Mouse (Mus musculus) midbrain, embryonic 11.5 days (tissue): ENCODE data around the gene Rnf2. TPM values are rescaled to one million over a fixed set of nuclear protein-coding genes. Genes with fewer than 3 reads are reported as not detected.

Experiments
- ATAC-seq: fragments of 200-750 bp; cut with Nextera tagmentation; 2 replicates; pipeline ENCODE4 v1.8.0; 2017; ENCODE audit warnings: moderate TSS enrichment, moderate library complexity; ENCODE audit not compliant: low FRiP score
- DNase-seq: peaks from one replicate; pipeline ENCODE4 v3.0.0; 2015; ENCODE audit warnings: low spot score; ENCODE audit errors: missing footprints
- H3K27ac ChIP-seq: fragments of 300-500 bp; sonication (generic); 2 replicates; pipeline ENCODE4 v1.5.1; 2014; ENCODE audit warnings: low read depth, low read length
- H3K27me3 ChIP-seq: fragments of 300-500 bp; sonication (generic); 2 replicates; pipeline ENCODE4 v1.6.1; 2014; ENCODE audit warnings: mild to moderate bottlenecking, low read length, moderate library complexity, mixed read lengths; ENCODE audit not compliant: control insufficient read depth, insufficient read depth
- H3K36me3 ChIP-seq: fragments of 300-500 bp; sonication (generic); 2 replicates; pipeline ENCODE4 v1.6.1; 2014; ENCODE audit warnings: mild to moderate bottlenecking, low read length, moderate library complexity, mixed read lengths; ENCODE audit not compliant: control insufficient read depth, insufficient read depth
- H3K4me1 ChIP-seq: fragments of 300-500 bp; sonication (generic); 2 replicates; pipeline ENCODE4 v1.6.1; 2014; ENCODE audit warnings: low read length; ENCODE audit not compliant: control insufficient read depth, insufficient read depth
- H3K4me2 ChIP-seq: fragments of 300-500 bp; sonication (generic); 2 replicates; pipeline ENCODE4 v1.6.1; 2014; ENCODE audit warnings: mild to moderate bottlenecking, moderate library complexity
- H3K4me3 ChIP-seq: fragments of 300-500 bp; sonication (generic); 2 replicates; pipeline ENCODE4 v1.5.1; 2014; ENCODE audit warnings: low read depth, low read length
- H3K9ac ChIP-seq: fragments of 300-500 bp; sonication (generic); 2 replicates; pipeline ENCODE4 v1.6.1; 2014; ENCODE audit warnings: low read length
- H3K9me3 ChIP-seq: fragments of 300-500 bp; sonication (generic); 2 replicates; pipeline ENCODE4 v1.6.1; 2016; ENCODE audit warnings: low read length; ENCODE audit not compliant: control insufficient read depth
- WGBS: fragments of 180-500 bp; shearing (Covaris S2); extraction: QIAGEN DNeasy Blood & Tissue Kit; methylation state at CpG from one replicate; pipeline ENCODE4 v1.1.7; 2014; 5-methylcytosine and 5-hydroxymethylcytosine counted together
- polyA plus RNA-seq: library from polyadenylated mRNA; unstranded; fragments of >200 nt; fragmentation: Nextera tagmentation; extraction: Ambion mirVana; gene quantifications from 2 replicates; pipeline ENCODE4 v1.2.1, GENCODE M21; 2014

Gene Rnf2
- polyA plus RNA-seq, 1 experiment from 2014 or later, result 149 TPM

DNA sequence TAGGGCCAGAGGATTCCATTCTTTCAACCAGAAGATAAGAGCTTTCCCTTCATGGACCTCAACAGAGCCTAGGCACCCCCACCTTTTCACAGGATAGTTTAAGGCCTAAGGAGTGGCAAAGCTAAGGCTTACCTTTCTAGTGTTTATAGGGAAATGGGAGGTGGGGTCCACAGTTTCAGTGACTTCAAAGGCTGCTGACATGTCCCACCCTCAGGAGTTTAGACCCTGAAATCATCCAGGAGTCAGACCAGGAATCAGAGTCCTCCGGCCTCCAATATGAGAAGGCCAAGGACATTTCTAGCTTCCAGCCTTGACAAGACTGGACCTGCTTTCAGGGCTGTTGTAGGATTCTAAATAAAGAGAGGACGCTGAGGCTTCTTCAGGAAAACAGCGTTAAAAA, 16.1 kb upstream of the Rnf2 start:
- no peaks in the 10 kb centered on the region for H3K4me1 ChIP-seq
- no peak for DNase-seq
- H3K4me2 ChIP-seq, result no peak overlapping the region
- no peak for ATAC-seq
- H3K9ac ChIP-seq, result no peak overlapping the region
- no peak overlapping the region for H3K4me3 ChIP-seq
- H3K9me3 ChIP-seq, result no peaks in the 10 kb centered on the region
- H3K36me3 ChIP-seq, result no peaks in the 10 kb centered on the region
- no peaks in the 10 kb centered on the region for H3K27me3 ChIP-seq
- no peak overlapping the region for H3K27ac ChIP-seq
- WGBS, result 91% methylated on average over 3 of the region's 3 CpGs

- Histone ChIP-seq H3K9me3 (no peaks in the 10 kb centered on the region), H3K4me1 (no peaks in the 10 kb centered on the region), H3K36me3 (no peaks in the 10 kb centered on the region), H3K4me3 (no peak overlapping the region), H3K4me2 (no peak overlapping the region), H3K27me3 (no peaks in the 10 kb centered on the region), H3K27ac (no peak overlapping the region), H3K9ac (no peak overlapping the region)
- ATAC-seq, result no peak
- WGBS, result 95% methylated on average over 1 of the region's 1 CpGs
- DNase-seq, result no peak
These were observed 15.0 kb upstream of the Rnf2 start for GRCm38 (mm10) chr1:151515733-151516132.

DNA sequence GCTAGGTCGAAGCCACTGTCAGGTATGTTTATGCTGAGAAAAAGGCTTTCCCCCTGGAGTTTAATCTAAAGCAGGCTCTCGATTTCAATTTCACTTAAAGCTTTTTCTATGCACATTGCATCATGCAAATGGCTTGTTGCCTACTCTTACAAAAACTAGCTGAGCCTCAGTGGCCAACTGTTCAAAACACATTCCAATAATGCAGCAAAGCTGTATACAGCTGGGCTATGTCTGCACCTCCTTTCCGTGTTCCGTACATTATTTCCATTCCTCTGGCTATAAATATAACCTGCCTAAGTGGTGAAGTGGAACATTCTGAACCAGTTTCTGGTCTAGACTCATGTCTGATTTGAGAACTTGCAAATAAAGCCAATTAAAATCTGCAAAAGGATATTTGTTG, 13.4 kb upstream of the Rnf2 start:
- Histone ChIP-seq H3K27me3 (no peaks in the 10 kb centered on the region), H3K9me3 (no peaks in the 10 kb centered on the region), H3K27ac (no peak overlapping the region), H3K4me3 (no peak overlapping the region), H3K4me2 (no peak overlapping the region), H3K4me1 (no peaks in the 10 kb centered on the region), H3K36me3 (no peaks in the 10 kb centered on the region), H3K9ac (no peak overlapping the region)
- no peak for DNase-seq
- no peak for ATAC-seq
- WGBS, result 90% methylated on average over 4 of the region's 4 CpGs

- peak; percentile 66 for DNase-seq
- no peak for ATAC-seq
- WGBS, result 73% methylated on average over 4 of the region's 4 CpGs
These were observed 10.1 kb upstream of the Rnf2 start for GRCm38 (mm10) chr1:151510811-151511210.

DNA sequence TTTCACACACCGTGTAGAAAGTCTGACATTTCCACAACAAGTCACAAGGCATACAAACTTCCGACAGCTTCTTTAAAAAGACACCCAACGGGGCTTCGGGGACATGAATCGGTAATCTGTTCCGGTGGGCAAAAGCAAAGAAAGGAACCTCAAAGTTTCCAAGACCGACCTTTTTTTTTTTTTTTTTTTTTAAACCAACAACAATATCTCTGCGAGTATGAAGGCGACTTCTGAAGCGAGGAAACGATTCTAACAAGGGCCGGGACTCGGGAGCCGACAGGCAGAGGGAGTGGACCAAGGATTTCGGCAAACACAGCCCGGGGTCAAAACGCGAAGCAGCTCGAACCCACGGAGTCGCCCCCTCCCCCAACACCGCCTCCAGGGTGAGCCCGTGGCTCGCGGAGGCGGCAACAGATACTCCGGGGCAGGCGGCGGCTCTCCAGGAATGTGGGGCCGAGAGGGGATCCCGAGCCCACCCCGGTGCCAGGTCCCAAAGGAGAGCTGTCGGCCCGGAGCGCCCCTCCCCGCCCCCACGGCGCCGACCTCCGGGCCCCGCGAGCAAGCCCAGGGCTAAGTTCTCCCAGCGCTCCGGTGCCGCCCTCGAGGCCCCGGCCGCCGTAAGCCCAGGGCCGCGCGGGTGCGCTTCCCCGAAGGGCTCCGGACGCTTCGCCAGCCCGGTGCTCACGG, 797 bp downstream of the Rnf2 start:
- Histone ChIP-seq H3K9ac (peak overlapping the region; percentile 96), H3K27ac (peak overlapping the region; percentile 95), H3K4me3 (peak overlapping the region; percentile 80), H3K9me3 (no peaks in the 10 kb centered on the region), H3K4me2 (peak overlapping the region; percentile 58), H3K27me3 (no peaks in the 10 kb centered on the region), H3K36me3 (no peaks in the 10 kb centered on the region), H3K4me1 (peaks cover 3% of the 10 kb centered on the region; the same call in 1 of the 2 replicates)
- WGBS, result under 1% methylated on average over 45 of the region's 59 CpGs
- peak; percentile 97 for DNase-seq
- peak; percentile 68 for ATAC-seq

More at GRCm38 (mm10) chr1:151510811-151511210, 10.1 kb upstream of the Rnf2 start:
- H3K36me3 ChIP-seq, result no peaks in the 10 kb centered on the region
- no peak overlapping the region for H3K27ac ChIP-seq
- H3K4me3 ChIP-seq, result no peak overlapping the region
- no peaks in the 10 kb centered on the region for H3K4me1 ChIP-seq
- no peaks in the 10 kb centered on the region for H3K9me3 ChIP-seq
- no peak overlapping the region for H3K4me2 ChIP-seq
- no peaks in the 10 kb centered on the region for H3K27me3 ChIP-seq
- no peak overlapping the region for H3K9ac ChIP-seq

DNA sequence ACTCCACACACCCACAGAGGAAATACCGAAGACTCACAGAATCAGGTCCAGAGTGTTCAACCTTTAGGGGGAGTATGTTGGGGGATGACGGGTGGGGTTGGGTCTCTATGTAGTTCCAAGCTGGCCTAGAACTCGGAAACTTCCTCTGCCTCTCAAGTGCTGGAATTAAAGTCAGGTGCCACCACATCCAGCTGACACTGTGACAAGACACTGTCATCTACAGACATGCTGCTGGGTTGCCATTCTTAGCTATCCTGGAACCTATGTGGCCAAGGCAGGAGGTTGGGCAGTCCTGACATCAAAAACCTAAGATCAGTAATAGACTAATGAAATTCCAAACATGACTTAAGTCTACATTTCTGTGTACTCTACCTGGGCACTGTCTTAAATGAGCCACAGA, 2.4 kb downstream of the Rnf2 start:
- DNase-seq (peak; percentile 73), ATAC-seq (no peak)
- Histone ChIP-seq H3K4me3 (no peak overlapping the region), H3K27ac (no peak overlapping the region), H3K9me3 (no peaks in the 10 kb centered on the region), H3K27me3 (no peaks in the 10 kb centered on the region), H3K9ac (no peak overlapping the region), H3K4me1 (peaks cover 3% of the 10 kb centered on the region; the same call in 1 of the 2 replicates), H3K4me2 (no peak overlapping the region), H3K36me3 (no peaks in the 10 kb centered on the region)
- 90% methylated on average over 3 of the region's 3 CpGs for WGBS

GRCm38 (mm10) chr1:151497942-151498341, 2.8 kb downstream of the Rnf2 start:
- no peaks in the 10 kb centered on the region for H3K36me3 ChIP-seq
- WGBS, result 81% methylated on average over 2 of the region's 2 CpGs
- no peak overlapping the region for H3K9ac ChIP-seq
- DNase-seq (no peak), ATAC-seq (no peak)
- H3K4me1 ChIP-seq, result peaks cover 3% of the 10 kb centered on the region; the same call in 1 of the 2 replicates
- no peaks in the 10 kb centered on the region for H3K27me3 ChIP-seq
- no peak overlapping the region for H3K4me2 ChIP-seq
- no peaks in the 10 kb centered on the region for H3K9me3 ChIP-seq
- no peak overlapping the region for H3K4me3 ChIP-seq
- H3K27ac ChIP-seq, result no peak overlapping the region

DNA sequence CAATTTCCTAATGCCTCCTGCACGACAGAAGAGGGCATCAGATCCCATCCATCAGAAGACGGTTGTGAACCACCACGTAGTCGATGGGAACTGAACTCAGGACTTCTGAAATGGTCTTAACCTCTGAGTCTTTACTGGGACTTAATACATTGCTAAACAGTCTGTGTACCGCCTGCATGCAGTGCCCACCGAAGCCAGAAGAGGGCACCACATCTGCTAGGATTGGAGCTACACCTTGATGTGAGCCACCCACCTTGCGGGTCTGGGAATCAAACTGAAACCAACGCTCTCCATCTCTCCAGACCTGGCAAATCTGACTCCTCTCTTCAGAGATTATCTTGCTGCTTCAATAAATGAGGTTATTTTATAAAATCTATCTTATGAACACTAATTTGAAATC, 3.7 kb downstream of the Rnf2 start:
- no peak overlapping the region for H3K4me3 ChIP-seq
- ATAC-seq (no peak), DNase-seq (peak; percentile 89)
- no peaks in the 10 kb centered on the region for H3K9me3 ChIP-seq
- H3K27ac ChIP-seq, result no peak overlapping the region
- H3K4me2 ChIP-seq, result no peak overlapping the region
- H3K27me3 ChIP-seq, result no peaks in the 10 kb centered on the region
- H3K36me3 ChIP-seq, result no peaks in the 10 kb centered on the region
- no peak overlapping the region for H3K9ac ChIP-seq
- 89% methylated on average over 8 of the region's 8 CpGs for WGBS
- peaks cover 3% of the 10 kb centered on the region; the same call in 1 of the 2 replicates for H3K4me1 ChIP-seq

DNA sequence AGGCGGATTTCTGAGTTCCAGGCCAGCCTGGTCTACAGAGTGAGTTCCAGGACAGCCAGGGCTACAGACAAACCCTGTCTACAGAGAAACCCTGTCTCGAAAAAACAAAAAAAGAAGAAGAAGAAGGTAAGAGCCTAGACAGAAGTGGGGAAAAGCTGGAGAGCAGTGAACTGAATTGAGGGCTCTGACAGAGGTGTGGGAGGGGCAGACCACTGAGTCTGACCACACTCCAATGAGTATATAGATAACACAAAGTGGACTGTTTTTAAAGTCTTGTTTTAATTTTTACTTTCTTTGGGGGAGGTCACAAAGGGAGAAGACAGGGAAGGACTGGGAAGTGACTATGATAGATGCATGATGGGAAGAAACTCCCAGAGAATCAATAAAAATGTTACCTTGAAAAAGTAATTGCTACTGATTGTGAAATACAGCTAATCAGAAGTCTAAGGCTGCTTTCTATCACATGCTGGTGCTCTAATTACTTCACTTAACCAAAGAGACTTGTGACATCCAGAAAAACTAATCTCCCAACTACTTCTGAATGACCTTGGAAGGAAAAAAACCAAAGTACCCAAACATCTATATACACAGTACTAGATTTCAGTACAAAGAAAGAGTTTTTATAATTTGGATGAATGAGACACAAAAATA, 5.0 kb downstream of the Rnf2 start:
- no peak for ATAC-seq
- Histone ChIP-seq H3K4me2 (no peak overlapping the region), H3K27me3 (no peaks in the 10 kb centered on the region), H3K9me3 (no peaks in the 10 kb centered on the region), H3K36me3 (no peaks in the 10 kb centered on the region), H3K27ac (no peak overlapping the region), H3K4me3 (no peak overlapping the region), H3K9ac (no peak overlapping the region), H3K4me1 (peaks cover 3% of the 10 kb centered on the region; the same call in 1 of the 2 replicates)
- 89% methylated on average over 2 of the region's 2 CpGs for WGBS
- peak; percentile 81 for DNase-seq
